Mouse (Mus musculus): Measurements from ENCODE around the gene Clrn1. TPM values are rescaled to one million over a fixed set of nuclear protein-coding genes. Genes with fewer than 3 reads are reported as not detected.

Gene Clrn1
- polyA plus RNA-seq (2016; fragmentation: Nextera tagmentation; extraction: Ambion mirVana), result 0.12 and 0.52 TPM in 2 replicates

- Histone ChIP-seq H3K4me1 (peaks cover 34% of the 10 kb centered on the region), H3K36me3 (no peaks in the 10 kb centered on the region), H3K9me3 (replicated peaks) (no peaks in the 10 kb centered on the region), H3K27ac (replicated peaks) (no peak within 1 kb of the TSS), H3K4me3 (no peak within 1 kb of the TSS), H3K27me3 (ENCODE audit: low read depth, poor library complexity, severe bottlenecking) (0 out of 2 replicates have a peak, but pooled peaks cover 3% of the 10 kb centered on the region)
- 75% methylated on average over 20 of the region's 20 CpGs for WGBS
- no peak for DNase-seq (ENCODE audit: low spot score)
Measured at GRCm38 (mm10) chr3:58884801-58885573, at the start of gene Clrn1. Clrn1 (minus strand) TSS chr3:58885340.

- H3K27ac ChIP-seq (replicated peaks), result no peak overlapping the region
- 73% methylated on average over 7 of the region's 7 CpGs for WGBS
- no peak for DNase-seq (ENCODE audit: low spot score)
- H3K4me3 ChIP-seq, result no peak overlapping the region
- no peaks in the 10 kb centered on the region for H3K27me3 ChIP-seq (ENCODE audit: low read depth, poor library complexity, severe bottlenecking)
- peaks cover 12% of the 10 kb centered on the region for H3K4me1 ChIP-seq
- H3K9me3 ChIP-seq (replicated peaks), result no peaks in the 10 kb centered on the region; the same call in 1 of the 2 replicates
- no peaks in the 10 kb centered on the region for H3K36me3 ChIP-seq
Measured at GRCm38 (mm10) chr3:58924027-58924426, 38.9 kb upstream of the Clrn1 start.

- Histone ChIP-seq H3K4me1 (peaks cover 12% of the 10 kb centered on the region), H3K27ac (replicated peaks) (no peak overlapping the region), H3K36me3 (no peaks in the 10 kb centered on the region), H3K9me3 (replicated peaks) (no peaks in the 10 kb centered on the region; the same call in 1 of the 2 replicates), H3K27me3 (ENCODE audit: low read depth, poor library complexity, severe bottlenecking) (no peaks in the 10 kb centered on the region), H3K4me3 (no peak overlapping the region)
- DNase-seq (ENCODE audit: low spot score), result no peak
- WGBS, result 67% methylated on average over 11 of the region's 11 CpGs
Measured at GRCm38 (mm10) chr3:58923140-58923539, 38.0 kb upstream of the Clrn1 start.

GRCm38 (mm10) chr3:58922636-58923035 is 37.5 kb upstream of the Clrn1 start:
- Histone ChIP-seq H3K4me1 (peaks cover 12% of the 10 kb centered on the region), H3K36me3 (no peaks in the 10 kb centered on the region), H3K4me3 (no peak overlapping the region), H3K27me3 (ENCODE audit: low read depth, poor library complexity, severe bottlenecking) (no peaks in the 10 kb centered on the region), H3K9me3 (replicated peaks) (no peaks in the 10 kb centered on the region; the same call in 1 of the 2 replicates), H3K27ac (replicated peaks) (no peak overlapping the region)
- DNase-seq (ENCODE audit: low spot score), result no peak
- 71% methylated on average over 7 of the region's 7 CpGs for WGBS

GRCm38 (mm10) chr3:58921316-58921715 is 36.2 kb upstream of the Clrn1 start:
- peaks cover 12% of the 10 kb centered on the region for H3K4me1 ChIP-seq
- no peak overlapping the region for H3K27ac ChIP-seq (replicated peaks)
- no peak overlapping the region for H3K4me3 ChIP-seq
- DNase-seq (ENCODE audit: low spot score), result no peak
- H3K27me3 ChIP-seq (ENCODE audit: low read depth, poor library complexity, severe bottlenecking), result no peaks in the 10 kb centered on the region
- 78% methylated on average over 5 of the region's 5 CpGs for WGBS
- H3K36me3 ChIP-seq, result no peaks in the 10 kb centered on the region
- no peaks in the 10 kb centered on the region; the same call in 1 of the 2 replicates for H3K9me3 ChIP-seq (replicated peaks)

GRCm38 (mm10) chr3:58904656-58905055 is 19.5 kb upstream of the Clrn1 start:
- no peaks in the 10 kb centered on the region for H3K27me3 ChIP-seq (ENCODE audit: low read depth, poor library complexity, severe bottlenecking)
- DNase-seq (ENCODE audit: low spot score), result no peak
- H3K36me3 ChIP-seq, result no peaks in the 10 kb centered on the region
- 93% methylated on average over 2 of the region's 2 CpGs for WGBS
- no peak overlapping the region for H3K4me3 ChIP-seq
- H3K27ac ChIP-seq (replicated peaks), result no peak overlapping the region
- no peaks in the 10 kb centered on the region for H3K4me1 ChIP-seq
- H3K9me3 ChIP-seq (replicated peaks), result no peaks in the 10 kb centered on the region; the same call in 1 of the 2 replicates

GRCm38 (mm10) chr3:58902051-58902758 is 17.1 kb upstream of the Clrn1 start:
- H3K27ac ChIP-seq (replicated peaks), result no peak overlapping the region
- no peak overlapping the region for H3K4me3 ChIP-seq
- H3K36me3 ChIP-seq, result no peaks in the 10 kb centered on the region
- H3K9me3 ChIP-seq (replicated peaks), result no peaks in the 10 kb centered on the region; the same call in 1 of the 2 replicates
- no peak for DNase-seq (ENCODE audit: low spot score)
- peaks cover 2% of the 10 kb centered on the region; the same call in 1 of the 2 replicates for H3K4me1 ChIP-seq
- H3K27me3 ChIP-seq (ENCODE audit: low read depth, poor library complexity, severe bottlenecking), result no peaks in the 10 kb centered on the region
- 90% methylated on average over 13 of the region's 13 CpGs for WGBS

- WGBS, result 89% methylated on average over 5 of the region's 5 CpGs
- Histone ChIP-seq H3K27ac (replicated peaks) (no peak overlapping the region), H3K9me3 (replicated peaks) (no peaks in the 10 kb centered on the region), H3K4me1 (peaks cover 4% of the 10 kb centered on the region; the same call in 1 of the 2 replicates), H3K27me3 (ENCODE audit: low read depth, poor library complexity, severe bottlenecking) (no peaks in the 10 kb centered on the region), H3K36me3 (no peaks in the 10 kb centered on the region), H3K4me3 (no peak overlapping the region)
- DNase-seq (ENCODE audit: low spot score), result no peak
Measured at GRCm38 (mm10) chr3:58895131-58895530, 10.0 kb upstream of the Clrn1 start.

- Histone ChIP-seq H3K27me3 (ENCODE audit: low read depth, poor library complexity, severe bottlenecking) (no peaks in the 10 kb centered on the region), H3K9me3 (replicated peaks) (no peaks in the 10 kb centered on the region), H3K4me3 (no peak overlapping the region), H3K27ac (replicated peaks) (no peak overlapping the region), H3K36me3 (no peaks in the 10 kb centered on the region), H3K4me1 (peaks cover 9% of the 10 kb centered on the region; the same call in 1 of the 2 replicates)
- no peak for DNase-seq (ENCODE audit: low spot score)
- 93% methylated on average over 3 of the region's 3 CpGs for WGBS
Measured at GRCm38 (mm10) chr3:58894529-58894928, 9.4 kb upstream of the Clrn1 start.

- no peak overlapping the region for H3K4me3 ChIP-seq
- 80% methylated on average over 3 of the region's 3 CpGs for WGBS
- H3K4me1 ChIP-seq, result peaks cover 12% of the 10 kb centered on the region; the same call in 1 of the 2 replicates
- H3K36me3 ChIP-seq, result no peaks in the 10 kb centered on the region
- H3K27ac ChIP-seq (replicated peaks), result no peak overlapping the region
- H3K27me3 ChIP-seq (ENCODE audit: low read depth, poor library complexity, severe bottlenecking), result no peaks in the 10 kb centered on the region
- no peak for DNase-seq (ENCODE audit: low spot score)
- no peaks in the 10 kb centered on the region for H3K9me3 ChIP-seq (replicated peaks)
Measured at GRCm38 (mm10) chr3:58889670-58890069, 4.5 kb upstream of the Clrn1 start.

GRCm38 (mm10) chr3:58888131-58888715 is 3.1 kb upstream of the Clrn1 start:
- Histone ChIP-seq H3K27ac (replicated peaks) (no peak overlapping the region), H3K27me3 (ENCODE audit: low read depth, poor library complexity, severe bottlenecking) (no peaks in the 10 kb centered on the region), H3K36me3 (no peaks in the 10 kb centered on the region), H3K9me3 (replicated peaks) (no peaks in the 10 kb centered on the region), H3K4me1 (peaks cover 15% of the 10 kb centered on the region), H3K4me3 (no peak overlapping the region)
- 83% methylated on average over 7 of the region's 7 CpGs for WGBS
- no peak for DNase-seq (ENCODE audit: low spot score)

- WGBS, result 91% methylated on average over 10 of the region's 10 CpGs
Measured at GRCm38 (mm10) chr3:58887719-58888118, 2.6 kb upstream of the Clrn1 start.

More at GRCm38 (mm10) chr3:58887719-58888118, 2.6 kb upstream of the Clrn1 start:
- Histone ChIP-seq H3K27ac (replicated peaks) (no peak overlapping the region), H3K9me3 (replicated peaks) (no peaks in the 10 kb centered on the region), H3K27me3 (ENCODE audit: low read depth, poor library complexity, severe bottlenecking) (no peaks in the 10 kb centered on the region), H3K4me1 (peaks cover 20% of the 10 kb centered on the region), H3K36me3 (no peaks in the 10 kb centered on the region), H3K4me3 (no peak overlapping the region)
- DNase-seq (ENCODE audit: low spot score), result no peak

Measured in midbrain, embryonic 10.5 days (tissue).